Mouse (Mus musculus) splenic B cell, adult 2 months (primary cell): ENCODE measurements around the gene Wipf3.

Source experiments
- DNase-seq: peaks from one replicate; pipeline ENCODE4 v3.0.0-alpha.2; 2011; ENCODE audit warnings: low read depth, low spot score
- H3K27me3 ChIP-seq: 2 replicates; pipeline ENCODE4 v1.6.1; 2012; ENCODE audit warnings: mild to moderate bottlenecking, low read length, moderate library complexity, mixed read lengths; ENCODE audit not compliant: control insufficient read depth, poor library complexity, insufficient read depth, severe bottlenecking
- H3K36me3 ChIP-seq: 2 replicates; pipeline ENCODE4 v1.6.1; 2012; ENCODE audit warnings: mild to moderate bottlenecking, low read length, moderate library complexity, mixed read lengths; ENCODE audit not compliant: control insufficient read depth, poor library complexity, insufficient read depth, severe bottlenecking

Wipf3 gene

DNA sequence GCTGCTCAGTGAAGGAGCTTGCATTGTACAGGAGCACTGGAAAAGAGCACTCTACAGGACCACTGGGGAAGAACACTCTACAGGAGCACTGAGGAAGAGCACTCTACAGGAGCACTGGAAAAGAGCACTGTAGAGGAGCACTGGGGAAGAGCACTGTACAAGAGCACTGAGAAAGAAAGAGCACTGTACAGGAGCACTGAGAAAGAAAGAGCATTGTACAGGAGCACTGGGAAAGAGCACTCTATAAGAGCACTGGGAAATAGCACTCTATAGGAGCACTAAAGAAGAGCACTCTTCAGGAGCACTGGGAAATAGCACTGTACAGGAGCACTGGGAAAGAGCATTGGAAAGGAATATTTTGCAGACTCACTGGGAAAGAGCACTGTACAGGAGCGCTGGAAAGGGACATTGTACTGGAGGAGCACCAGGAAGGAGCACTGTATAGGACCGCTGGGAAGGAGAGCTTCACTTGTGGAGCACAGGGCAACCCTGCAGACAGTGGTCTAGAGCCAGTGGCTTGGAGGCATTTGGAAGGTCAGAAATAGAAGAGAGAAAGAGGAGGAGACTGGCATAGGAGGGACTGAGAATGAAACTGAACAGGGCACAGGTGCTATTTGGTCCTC lies 87.2 kb downstream of the Wipf3 start:
- H3K36me3 ChIP-seq: no peaks in the 10 kb centered on the region
- H3K27me3 ChIP-seq: no peaks in the 10 kb centered on the region
- DNase-seq: no peak

DNA sequence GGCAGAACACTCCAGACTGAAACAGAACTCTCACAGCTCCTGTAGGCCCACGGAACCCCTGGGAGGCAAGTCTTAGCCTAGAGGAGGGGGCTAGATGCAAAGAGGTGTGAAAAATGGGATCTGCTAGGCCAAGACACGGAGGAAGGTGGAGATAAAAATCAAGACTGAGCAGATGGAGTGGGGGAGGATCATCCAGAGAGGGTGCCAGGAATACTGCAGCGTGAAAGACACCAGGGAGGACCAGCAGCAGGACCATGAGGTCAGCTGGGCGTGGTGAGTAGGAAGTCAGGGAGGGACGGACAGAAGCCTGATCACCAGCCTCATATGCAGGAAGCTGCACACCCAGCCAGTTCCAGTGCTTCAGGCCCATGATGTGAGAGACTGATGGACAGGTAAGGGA lies 89.4 kb downstream of the Wipf3 start:
- Histone ChIP-seq H3K27me3 (no peaks in the 10 kb centered on the region), H3K36me3 (no peaks in the 10 kb centered on the region)
- DNase-seq: no peak

DNA sequence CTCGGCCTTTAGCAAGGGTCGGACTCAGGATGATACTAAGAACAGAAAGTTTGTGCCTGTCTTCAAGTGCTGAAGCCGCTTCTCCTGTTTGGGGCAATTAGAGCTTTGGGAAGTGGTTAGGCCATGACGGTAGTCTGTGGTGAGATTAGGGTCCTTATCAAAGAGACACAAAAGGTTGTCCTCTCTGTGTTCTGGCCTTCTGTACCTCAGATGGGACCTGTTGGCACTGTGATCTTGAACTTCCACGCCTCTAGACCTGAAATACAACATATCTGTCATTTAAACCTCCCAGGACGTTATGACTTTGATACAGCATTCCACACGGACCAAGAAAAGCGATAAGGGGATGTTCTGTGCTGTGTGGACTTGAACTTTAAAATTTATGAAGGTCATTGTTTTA lies 99.3 kb downstream of the Wipf3 start:
- no peaks in the 10 kb centered on the region for H3K27me3 ChIP-seq
- no peak for DNase-seq
- H3K36me3 ChIP-seq: no peaks in the 10 kb centered on the region

- no peaks in the 10 kb centered on the region for H3K27me3 ChIP-seq
- no peak for DNase-seq
- H3K36me3 ChIP-seq: no peaks in the 10 kb centered on the region
Observed at GRCm38 (mm10) chr6:54530182-54530581, 100.8 kb downstream of the Wipf3 start.

GRCm38 (mm10) chr6:54531048-54531481 lies 101.7 kb downstream of the Wipf3 start:
- no peaks in the 10 kb centered on the region for H3K27me3 ChIP-seq
- no peaks in the 10 kb centered on the region for H3K36me3 ChIP-seq
- no peak for DNase-seq

- H3K27me3 ChIP-seq: no peaks in the 10 kb centered on the region
- DNase-seq: no peak
- H3K36me3 ChIP-seq: no peaks in the 10 kb centered on the region
Observed at GRCm38 (mm10) chr6:54535485-54535884, 106.1 kb downstream of the Wipf3 start.

- Histone ChIP-seq H3K36me3 (no peaks in the 10 kb centered on the region), H3K27me3 (no peaks in the 10 kb centered on the region; the same call in 1 of the 2 replicates)
- DNase-seq: no peak
Observed at GRCm38 (mm10) chr6:54537053-54537452, 107.7 kb downstream of the Wipf3 start.

DNA sequence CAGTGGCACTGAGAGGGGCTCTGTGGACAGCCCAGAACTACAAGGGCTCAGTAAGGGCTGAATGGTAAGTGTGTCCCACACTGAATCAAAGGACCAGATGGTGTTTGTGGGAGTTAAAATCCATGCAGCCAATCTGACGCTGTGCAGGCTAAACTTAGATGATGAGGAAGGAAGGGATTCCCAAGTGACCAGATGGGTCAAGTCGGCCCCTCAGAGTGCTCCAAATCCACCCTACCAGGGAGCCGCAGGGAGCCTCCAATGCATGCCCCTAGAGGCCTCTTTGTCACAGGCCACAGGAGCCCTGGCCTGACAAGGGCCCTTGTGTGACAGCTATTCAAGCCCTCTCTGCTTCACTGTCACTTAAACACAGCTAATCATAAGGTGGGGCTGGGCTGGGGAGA lies 109.4 kb downstream of the Wipf3 start:
- H3K36me3 ChIP-seq: no peaks in the 10 kb centered on the region

DNA sequence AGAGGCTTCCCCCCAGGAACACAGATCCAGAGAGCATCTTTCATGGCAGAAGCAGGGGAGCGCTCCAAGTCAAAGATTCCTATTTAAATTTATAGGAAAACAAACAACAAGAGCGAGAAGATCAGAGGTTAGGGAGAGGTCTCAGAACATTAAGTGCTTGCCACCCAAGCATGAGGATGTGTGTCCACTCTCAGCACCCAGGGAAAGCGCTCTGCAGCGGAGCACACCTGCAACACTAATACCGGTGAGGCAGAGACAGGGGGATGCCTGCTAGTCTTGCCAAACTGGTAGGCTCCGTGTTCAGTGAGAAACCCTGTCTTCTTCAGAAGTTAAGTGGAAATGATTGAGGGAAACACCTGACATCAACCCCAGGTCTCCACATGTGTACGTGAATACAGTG lies 110.0 kb downstream of the Wipf3 start:
- Histone ChIP-seq H3K27me3 (no peaks in the 10 kb centered on the region; the same call in 1 of the 2 replicates), H3K36me3 (no peaks in the 10 kb centered on the region)
- DNase-seq: no peak

More for the DNA sequence above, 109.4 kb downstream of the Wipf3 start:
- no peak for DNase-seq
- H3K27me3 ChIP-seq: no peaks in the 10 kb centered on the region; the same call in 1 of the 2 replicates

- H3K27me3 ChIP-seq: no peaks in the 10 kb centered on the region; the same call in 1 of the 2 replicates
- no peak for DNase-seq
- no peaks in the 10 kb centered on the region for H3K36me3 ChIP-seq
Observed at GRCm38 (mm10) chr6:54540252-54540887, 111.0 kb downstream of the Wipf3 start.

- Histone ChIP-seq H3K27me3 (no peaks in the 10 kb centered on the region; the same call in 1 of the 2 replicates), H3K36me3 (no peaks in the 10 kb centered on the region)
- no peak for DNase-seq
Observed at GRCm38 (mm10) chr6:54542836-54543235, 113.4 kb downstream of the Wipf3 start.

DNA sequence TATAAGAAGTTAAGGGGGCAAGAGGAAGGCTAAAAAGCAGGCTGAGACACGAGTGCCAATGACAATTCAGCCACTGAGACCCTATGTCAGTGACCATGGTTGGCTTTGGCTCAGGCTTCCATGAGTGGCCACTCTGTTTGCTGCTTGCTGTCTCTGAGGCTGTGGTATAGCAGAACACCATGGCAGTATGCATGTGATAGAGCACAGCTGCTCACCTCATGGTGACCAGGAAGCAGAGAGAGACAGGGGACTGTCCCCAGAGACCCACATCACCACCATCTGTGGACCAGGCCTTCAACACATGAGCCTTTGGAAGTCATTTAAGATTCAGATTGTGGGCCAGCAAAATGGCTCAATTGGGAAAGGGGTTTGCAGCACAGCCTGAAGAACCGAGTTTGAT lies 114.2 kb downstream of the Wipf3 start:
- Histone ChIP-seq H3K36me3 (no peaks in the 10 kb centered on the region), H3K27me3 (no peaks in the 10 kb centered on the region; the same call in 1 of the 2 replicates)
- no peak for DNase-seq

- DNase-seq: no peak
- H3K36me3 ChIP-seq: no peaks in the 10 kb centered on the region
Observed at GRCm38 (mm10) chr6:54548314-54549019, 119.1 kb downstream of the Wipf3 start.

DNA sequence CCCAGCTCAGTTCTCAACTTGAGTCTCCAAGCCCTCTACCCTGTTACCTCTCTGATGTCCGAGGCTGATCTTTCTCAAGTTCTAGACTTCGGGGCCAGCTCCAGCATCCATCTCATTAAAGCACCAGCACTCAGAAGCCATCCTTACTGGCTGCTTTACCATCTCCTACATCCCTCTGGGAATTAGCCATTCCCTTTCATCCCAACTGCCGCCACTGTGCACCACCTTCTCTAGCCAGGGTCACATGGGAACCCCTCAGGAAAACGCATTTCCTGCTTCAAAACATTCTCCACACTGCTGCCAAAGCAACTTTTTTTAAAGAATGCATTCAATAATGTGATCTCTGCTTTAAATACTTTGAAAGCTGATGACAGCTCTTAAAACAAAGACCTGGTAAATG lies 119.9 kb downstream of the Wipf3 start:
- H3K27me3 ChIP-seq: no peaks in the 10 kb centered on the region
- H3K36me3 ChIP-seq: no peaks in the 10 kb centered on the region

More at GRCm38 (mm10) chr6:54548314-54549019, 119.1 kb downstream of the Wipf3 start:
- no peaks in the 10 kb centered on the region for H3K27me3 ChIP-seq

DNA sequence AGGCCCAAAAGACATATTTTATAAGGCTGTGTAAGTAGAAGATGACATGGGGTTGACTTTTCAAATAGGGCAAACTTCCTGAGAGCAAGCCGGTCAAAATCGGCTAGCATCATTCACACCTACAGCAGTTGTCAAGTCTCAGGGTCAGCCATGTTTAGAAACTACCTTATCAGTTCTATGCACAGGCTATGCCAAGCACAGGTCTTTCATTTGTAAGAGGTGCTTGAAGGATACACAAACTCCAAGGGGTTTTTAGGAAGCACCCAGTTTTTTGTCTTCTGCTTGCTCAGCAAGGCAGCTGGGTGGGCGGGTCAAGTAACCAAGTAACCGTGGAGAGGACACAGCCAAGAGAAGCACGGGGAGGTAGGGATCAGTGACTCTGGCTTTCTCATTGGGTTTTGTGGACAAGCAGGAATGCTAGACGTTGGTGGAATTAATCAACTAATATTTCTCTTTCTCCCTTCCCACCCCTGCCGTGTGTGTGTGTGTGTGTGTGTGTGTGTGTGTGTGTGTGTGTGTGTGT lies 121.5 kb downstream of the Wipf3 start:
- DNase-seq: no peak
- Histone ChIP-seq H3K27me3 (no peaks in the 10 kb centered on the region), H3K36me3 (no peaks in the 10 kb centered on the region)

More for the DNA sequence above, 119.9 kb downstream of the Wipf3 start:
- no peak for DNase-seq
